Mouse (Mus musculus) neural tube, embryonic 14.5 days (tissue): Measurements from ENCODE around the gene Sumo1. TPM values are rescaled to one million over a fixed set of nuclear protein-coding genes. Genes with fewer than 3 reads are reported as not detected.

Experiments used
- ATAC-seq: fragments of 200-750 bp; cut with Nextera tagmentation; 2 replicates; pipeline ENCODE4 v1.8.0; 2017; ENCODE audit warnings: low read depth, mild to moderate bottlenecking, moderate TSS enrichment, moderate library complexity
- H3K27ac ChIP-seq: fragments of 300-500 bp; sonication (generic); 2 replicates; pipeline ENCODE4 v1.5.1; 2014; ENCODE audit warnings: low read depth, mild to moderate bottlenecking, control low read depth, low read length, moderate library complexity, mixed read lengths
- H3K27me3 ChIP-seq: fragments of 300-500 bp; sonication (generic); 2 replicates; pipeline ENCODE4 v1.6.1; 2014; ENCODE audit warnings: low read length; ENCODE audit not compliant: control insufficient read depth, insufficient read depth
- H3K36me3 ChIP-seq: fragments of 300-500 bp; sonication (generic); 2 replicates; pipeline ENCODE4 v1.6.1; 2014; ENCODE audit warnings: low read length, mixed read lengths; ENCODE audit not compliant: control insufficient read depth, insufficient read depth
- H3K4me1 ChIP-seq: fragments of 300-500 bp; sonication (generic); 2 replicates; pipeline ENCODE4 v1.6.1; 2014; ENCODE audit warnings: low read length; ENCODE audit not compliant: control insufficient read depth, insufficient read depth
- H3K4me2 ChIP-seq: fragments of 300-500 bp; sonication (generic); 2 replicates; pipeline ENCODE4 v1.6.1; 2014; ENCODE audit warnings: mild to moderate bottlenecking, low read depth, low read length, control low read depth
- H3K4me3 ChIP-seq: fragments of 300-500 bp; sonication (generic); 2 replicates; pipeline ENCODE4 v1.5.1; 2014; ENCODE audit warnings: low read depth, low read length, control low read depth, mixed read lengths
- H3K9ac ChIP-seq: fragments of 300-500 bp; sonication (generic); replicated peaks from 2 replicates; pipeline ENCODE4 v1.6.1; 2014; ENCODE audit warnings: low read depth, mild to moderate bottlenecking, control low read depth, low read length, mixed read lengths
- H3K9me3 ChIP-seq: fragments of 300-500 bp; sonication (generic); 2 replicates; pipeline ENCODE4 v1.6.1; 2016; ENCODE audit warnings: low read length; ENCODE audit not compliant: control insufficient read depth
- WGBS: fragments of 180-500 bp; shearing (Covaris S2); extraction: QIAGEN DNeasy Blood & Tissue Kit; methylation state at CpG from one replicate; pipeline ENCODE4 v1.1.7; 2014; 5-methylcytosine and 5-hydroxymethylcytosine counted together
- polyA plus RNA-seq: library from polyadenylated mRNA; unstranded; fragments of >200 nt; fragmentation: Nextera tagmentation; extraction: Ambion mirVana; gene quantifications from 2 replicates; pipeline ENCODE4 v1.2.1, GENCODE M21; 2014

The Sumo1 gene
- polyA plus RNA-seq, 1 experiment from 2014 or later: 348 TPM

DNA sequence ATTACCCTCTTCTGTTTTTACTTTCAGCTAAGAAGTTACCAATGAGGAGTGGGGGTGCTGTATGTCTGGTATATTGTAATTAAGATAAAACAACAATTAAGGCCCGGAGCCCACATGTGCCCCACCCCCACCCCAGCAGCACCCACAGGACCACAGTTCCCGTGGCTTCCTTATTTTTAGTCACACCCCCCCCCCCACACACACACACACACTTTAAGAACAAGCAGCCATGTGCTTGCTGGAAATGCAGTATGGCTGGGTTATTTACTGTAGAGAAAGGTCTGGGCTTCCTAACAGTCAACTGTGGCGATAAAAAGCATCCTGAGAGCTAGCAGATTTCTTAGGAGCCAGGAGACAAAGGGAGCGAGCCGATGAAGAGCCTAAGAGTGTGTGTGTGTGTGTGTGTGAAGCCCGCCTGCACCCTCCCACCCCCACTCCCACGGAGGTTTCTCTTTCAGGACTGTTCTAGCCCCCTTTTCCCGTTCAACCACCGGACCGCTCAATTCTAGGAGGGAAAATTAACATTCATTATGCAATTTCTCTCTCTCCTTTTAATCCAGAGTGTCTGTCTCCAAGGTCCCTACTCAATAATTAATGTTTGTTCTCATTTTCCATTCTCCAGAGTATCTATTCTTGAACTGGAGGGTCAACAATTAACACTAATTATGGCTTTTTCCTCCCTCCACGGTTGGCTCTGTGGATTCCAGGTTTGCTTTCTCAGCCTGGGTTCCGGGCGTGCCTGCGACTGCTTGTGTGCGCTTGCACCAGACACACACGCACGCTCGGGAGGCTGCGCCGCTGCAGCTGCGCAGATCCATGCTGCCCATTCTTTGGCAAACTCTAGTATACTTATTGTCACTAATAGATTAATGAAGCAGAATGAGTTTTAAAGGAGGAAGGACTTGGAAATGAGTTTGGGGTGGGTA is 96.1 kb downstream of the Sumo1 start:
- Histone ChIP-seq H3K9ac (peak overlapping the region; percentile 50), H3K4me3 (peak overlapping the region; percentile 19), H3K27ac (peak overlapping the region; percentile 75), H3K27me3 (no peaks in the 10 kb centered on the region), H3K4me2 (peak overlapping the region; percentile 58), H3K36me3 (no peaks in the 10 kb centered on the region), H3K4me1 (peaks cover 8% of the 10 kb centered on the region), H3K9me3 (no peaks in the 10 kb centered on the region)
- peak; percentile 93 for ATAC-seq
- WGBS: 15% methylated on average over 21 of the region's 21 CpGs

DNA sequence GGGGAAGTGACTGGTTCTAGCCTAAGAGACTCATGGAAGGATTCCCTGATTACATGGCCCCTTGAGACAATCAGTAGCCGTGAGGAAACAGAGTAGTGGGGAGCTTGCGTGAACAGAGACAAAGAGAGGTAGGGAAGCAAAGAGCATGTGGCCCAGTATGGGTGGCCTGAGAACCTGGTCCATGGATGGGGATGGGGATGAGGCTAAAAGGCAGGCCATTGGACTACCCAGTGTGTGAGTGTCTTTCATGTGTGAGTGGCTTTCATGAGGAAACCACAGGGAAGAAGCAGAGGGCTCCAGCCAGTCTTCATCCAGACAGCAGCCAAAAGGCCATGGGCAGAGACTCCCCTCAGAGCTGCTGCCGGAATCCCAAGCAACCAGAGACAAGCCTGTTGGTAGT is 96.8 kb downstream of the Sumo1 start:
- WGBS: 49% methylated on average over 3 of the region's 3 CpGs
- Histone ChIP-seq H3K4me3 (no peak overlapping the region), H3K9me3 (no peaks in the 10 kb centered on the region), H3K27me3 (no peaks in the 10 kb centered on the region), H3K9ac (peak overlapping the region; percentile 50), H3K36me3 (no peaks in the 10 kb centered on the region), H3K4me1 (peaks cover 8% of the 10 kb centered on the region), H3K4me2 (peak overlapping the region; percentile 58; the same call in 1 of the 2 replicates), H3K27ac (peak overlapping the region; percentile 75)
- ATAC-seq: peak; percentile 16; the same call in 1 of the 2 replicates

DNA sequence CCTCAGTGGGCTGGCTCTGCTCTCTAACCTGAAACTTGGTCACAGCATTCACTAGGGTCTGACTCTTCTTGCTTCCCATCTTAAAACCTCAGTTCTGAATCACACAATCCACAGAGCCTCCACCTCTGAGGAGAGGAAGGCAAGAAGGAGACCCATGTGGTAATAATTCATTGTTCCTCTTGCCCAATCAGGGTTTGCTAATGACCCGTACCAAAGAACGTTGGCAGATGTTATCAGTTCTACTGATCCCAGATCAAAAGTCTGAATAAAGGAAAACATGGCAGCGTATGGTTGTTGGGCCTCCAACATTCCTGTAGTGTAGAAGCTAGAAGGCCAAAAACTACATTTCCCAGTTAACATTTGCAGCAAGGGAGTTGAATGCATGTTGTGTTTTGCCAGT is 99.1 kb downstream of the Sumo1 start:
- no peak overlapping the region for H3K4me3 ChIP-seq
- no peak overlapping the region for H3K4me2 ChIP-seq
- no peak overlapping the region for H3K9ac ChIP-seq
- WGBS: 86% methylated on average over 3 of the region's 3 CpGs
- no peak for ATAC-seq
- H3K4me1 ChIP-seq: peaks cover 8% of the 10 kb centered on the region
- no peaks in the 10 kb centered on the region for H3K36me3 ChIP-seq
- H3K27ac ChIP-seq: no peak overlapping the region
- H3K9me3 ChIP-seq: no peaks in the 10 kb centered on the region
- no peaks in the 10 kb centered on the region for H3K27me3 ChIP-seq

DNA sequence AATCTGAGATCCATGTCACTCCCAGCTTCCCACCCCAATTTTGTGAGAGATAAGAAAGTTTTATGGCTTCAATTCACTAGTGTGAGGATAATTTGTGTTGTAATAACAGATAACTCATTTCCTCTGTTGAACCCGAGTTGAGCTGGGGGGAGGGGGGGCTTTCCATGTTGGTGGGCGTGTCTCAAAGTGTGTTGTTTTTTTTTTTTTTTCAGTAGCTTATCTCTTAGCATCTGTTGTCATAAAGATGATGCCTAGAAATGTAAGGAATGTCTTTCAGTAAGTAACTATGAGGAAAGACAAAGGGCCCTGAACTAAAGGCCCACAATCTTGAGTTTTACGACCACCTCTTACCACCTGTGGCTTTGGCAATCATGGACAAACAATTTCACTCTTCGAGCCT is 99.9 kb downstream of the Sumo1 start:
- ATAC-seq: no peak
- Histone ChIP-seq H3K36me3 (no peaks in the 10 kb centered on the region), H3K4me1 (peaks cover 8% of the 10 kb centered on the region), H3K9me3 (no peaks in the 10 kb centered on the region), H3K4me2 (no peak overlapping the region), H3K9ac (no peak overlapping the region), H3K27me3 (no peaks in the 10 kb centered on the region), H3K4me3 (no peak overlapping the region), H3K27ac (no peak overlapping the region)
- WGBS: 33% methylated on average over 4 of the region's 4 CpGs

DNA sequence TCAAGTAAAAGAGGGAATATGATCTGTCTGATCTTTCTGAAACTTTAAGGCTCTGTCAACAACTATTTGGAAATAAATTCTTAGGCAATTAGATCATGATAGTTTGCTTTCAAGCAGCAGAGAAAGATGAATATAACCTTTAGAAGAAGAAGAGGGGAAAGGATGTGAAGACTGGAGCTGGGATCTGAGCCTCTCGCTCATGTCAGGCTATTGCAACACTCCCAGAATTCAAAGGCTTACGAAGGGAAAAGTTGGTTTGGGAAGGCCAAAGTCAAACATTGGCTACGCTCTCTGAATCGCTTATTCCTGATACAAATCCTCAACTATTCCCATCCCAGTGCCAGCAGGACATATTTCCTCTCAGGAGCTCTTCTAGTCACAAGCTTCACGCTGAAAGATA is 101.3 kb downstream of the Sumo1 start:
- H3K9ac ChIP-seq: no peak overlapping the region
- no peak overlapping the region for H3K27ac ChIP-seq
- H3K4me3 ChIP-seq: no peak overlapping the region
- peaks cover 5% of the 10 kb centered on the region for H3K4me1 ChIP-seq
- no peak overlapping the region for H3K4me2 ChIP-seq
- no peaks in the 10 kb centered on the region for H3K36me3 ChIP-seq
- no peak for ATAC-seq
- 93% methylated on average over 5 of the region's 5 CpGs for WGBS
- H3K9me3 ChIP-seq: no peaks in the 10 kb centered on the region
- no peaks in the 10 kb centered on the region for H3K27me3 ChIP-seq

DNA sequence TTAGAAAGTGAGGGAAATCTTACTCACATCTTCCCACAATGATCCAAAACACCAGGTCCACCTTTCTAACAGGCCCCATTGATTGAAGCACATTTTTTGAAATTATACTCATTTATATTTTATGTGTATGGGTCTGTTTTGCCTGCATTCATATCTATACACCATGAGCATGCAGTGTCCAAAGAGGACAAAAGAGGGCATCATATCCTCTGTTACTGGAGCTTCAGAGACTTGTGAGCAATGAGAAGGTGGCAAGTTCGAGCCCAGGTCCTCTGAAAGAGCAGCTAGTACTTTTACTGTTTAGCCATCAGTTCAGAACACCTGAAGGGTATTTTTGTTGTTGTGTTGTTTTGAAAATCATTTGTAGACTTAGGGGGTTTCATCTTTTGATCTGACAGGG is 102.4 kb downstream of the Sumo1 start:
- Histone ChIP-seq H3K9me3 (no peaks in the 10 kb centered on the region), H3K36me3 (no peaks in the 10 kb centered on the region), H3K27me3 (no peaks in the 10 kb centered on the region), H3K27ac (no peak overlapping the region), H3K4me3 (no peak overlapping the region), H3K9ac (no peak overlapping the region), H3K4me1 (no peaks in the 10 kb centered on the region), H3K4me2 (no peak overlapping the region)
- WGBS: 97% methylated on average over 1 of the region's 1 CpGs
- ATAC-seq: no peak

DNA sequence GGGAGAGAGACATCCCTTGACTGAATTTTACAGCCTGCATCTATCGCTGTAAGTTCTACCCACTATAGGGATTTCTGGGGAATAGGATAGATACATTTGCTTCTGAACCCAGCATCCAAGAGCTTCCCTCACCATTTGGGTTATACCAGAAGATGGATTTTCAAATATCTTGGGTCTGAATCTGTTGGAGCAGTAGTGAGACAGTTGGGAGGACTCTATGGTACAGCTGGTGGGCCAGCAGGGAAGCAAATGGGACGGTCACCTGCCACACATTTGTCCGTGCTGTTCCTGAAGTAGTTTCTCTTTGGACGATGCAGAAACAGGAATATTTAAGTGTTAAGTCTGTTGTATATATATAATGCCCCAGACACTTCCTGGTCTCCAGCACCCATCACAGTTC is 103.1 kb downstream of the Sumo1 start:
- Histone ChIP-seq H3K27ac (no peak overlapping the region), H3K4me1 (no peaks in the 10 kb centered on the region), H3K4me3 (no peak overlapping the region), H3K27me3 (no peaks in the 10 kb centered on the region), H3K36me3 (no peaks in the 10 kb centered on the region), H3K9ac (no peak overlapping the region), H3K4me2 (no peak overlapping the region), H3K9me3 (no peaks in the 10 kb centered on the region)
- 88% methylated on average over 4 of the region's 4 CpGs for WGBS
- ATAC-seq: no peak

DNA sequence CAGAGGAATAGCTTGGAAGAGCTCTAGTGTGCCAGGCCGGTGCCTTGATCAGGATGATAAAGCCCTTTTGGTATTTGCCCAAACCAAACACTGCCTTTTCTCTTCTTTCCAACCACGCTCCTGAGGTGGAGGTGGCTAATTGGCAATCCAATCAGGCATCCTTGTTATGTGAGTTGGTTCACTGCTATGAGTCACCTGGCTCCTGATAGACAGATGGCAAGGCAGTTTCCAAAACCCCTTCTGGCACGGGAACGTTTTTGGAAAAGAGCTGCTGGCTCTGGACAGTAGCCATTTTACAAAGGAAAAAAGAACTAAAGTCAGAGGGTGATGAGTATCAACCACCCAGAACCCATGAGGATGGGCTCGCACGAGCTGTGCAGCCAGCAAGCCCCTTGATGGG is 103.7 kb downstream of the Sumo1 start:
- Histone ChIP-seq H3K27me3 (no peaks in the 10 kb centered on the region), H3K4me1 (no peaks in the 10 kb centered on the region), H3K9ac (no peak overlapping the region), H3K4me2 (no peak overlapping the region), H3K9me3 (no peaks in the 10 kb centered on the region), H3K36me3 (no peaks in the 10 kb centered on the region), H3K27ac (no peak overlapping the region), H3K4me3 (no peak overlapping the region)
- 78% methylated on average over 6 of the region's 6 CpGs for WGBS
- no peak for ATAC-seq

DNA sequence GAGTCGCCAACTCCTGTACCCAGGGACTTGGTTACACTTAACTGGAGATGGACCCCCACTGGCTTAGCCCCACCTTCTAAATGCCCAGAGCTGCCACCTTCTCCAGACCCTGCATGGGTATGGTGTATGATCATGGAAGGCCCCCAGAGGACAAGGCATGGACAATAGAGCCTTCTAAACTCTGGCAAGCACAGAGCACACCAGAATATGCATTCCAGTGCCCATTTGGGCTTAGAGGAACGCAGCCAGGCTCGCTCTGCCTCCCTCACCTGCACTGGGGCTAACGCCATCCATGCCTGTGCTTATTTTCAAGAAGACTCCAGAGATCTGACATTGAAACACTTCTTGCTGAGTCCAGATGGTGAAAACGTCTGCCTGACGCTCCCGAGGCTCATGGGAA is 104.4 kb downstream of the Sumo1 start:
- Histone ChIP-seq H3K36me3 (no peaks in the 10 kb centered on the region), H3K4me2 (no peak overlapping the region), H3K9ac (no peak overlapping the region), H3K4me1 (no peaks in the 10 kb centered on the region), H3K4me3 (no peak overlapping the region), H3K9me3 (no peaks in the 10 kb centered on the region), H3K27ac (no peak overlapping the region), H3K27me3 (no peaks in the 10 kb centered on the region)
- no peak for ATAC-seq
- WGBS: 80% methylated on average over 7 of the region's 7 CpGs
